Mouse (Mus musculus) cerebellum, adult 11 months (tissue): ENCODE results near the gene Txk.

Source experiments
- DNase-seq: peaks from one replicate; pipeline ENCODE4 v3.0.0; 2022

The Txk gene

GRCm38 (mm10) chr5:72681451-72681850, 71.1 kb downstream of the Txk start:
- DNase-seq: no peak

- DNase-seq: no peak
These were observed 77.5 kb downstream of the Txk start for GRCm38 (mm10) chr5:72674994-72675542.

GRCm38 (mm10) chr5:72671017-72671699, 81.4 kb downstream of the Txk start:
- no peak for DNase-seq

GRCm38 (mm10) chr5:72668351-72668750, 84.2 kb downstream of the Txk start:
- DNase-seq: no peak

GRCm38 (mm10) chr5:72666428-72666827, 86.1 kb downstream of the Txk start:
- DNase-seq: no peak

GRCm38 (mm10) chr5:72665281-72665680, 87.3 kb downstream of the Txk start:
- peak; percentile 20 for DNase-seq

GRCm38 (mm10) chr5:72664854-72665253, 87.7 kb downstream of the Txk start:
- DNase-seq: no peak

GRCm38 (mm10) chr5:72664126-72664525, 88.5 kb downstream of the Txk start:
- DNase-seq: no peak

GRCm38 (mm10) chr5:72661051-72661781, 91.4 kb downstream of the Txk start:
- DNase-seq: no peak

GRCm38 (mm10) chr5:72658375-72658774, 94.2 kb downstream of the Txk start:
- DNase-seq: no peak

GRCm38 (mm10) chr5:72656270-72656791, 96.2 kb downstream of the Txk start:
- DNase-seq: no peak

- no peak for DNase-seq
These were observed 99.4 kb downstream of the Txk start for GRCm38 (mm10) chr5:72653068-72653674.

GRCm38 (mm10) chr5:72648987-72649735, 103.4 kb downstream of the Txk start:
- no peak for DNase-seq

- DNase-seq: no peak
These were observed 104.5 kb downstream of the Txk start for GRCm38 (mm10) chr5:72647958-72648595.

- no peak for DNase-seq
These were observed 105.1 kb downstream of the Txk start, which contains the start of gene Nipal1 for GRCm38 (mm10) chr5:72647418-72647907. Nipal1 (plus strand) TSS chr5:72647795.

- no peak for DNase-seq
These were observed 105.6 kb downstream of the Txk start for GRCm38 (mm10) chr5:72646996-72647395.

GRCm38 (mm10) chr5:72646131-72646530, 106.4 kb downstream of the Txk start:
- DNase-seq: no peak
